Mouse (Mus musculus): ENCODE data around the gene Cdcp2. TPM values are rescaled to one million over a fixed set of nuclear protein-coding genes. Genes with fewer than 3 reads are reported as not detected.

Cdcp2 gene
- polyA plus RNA-seq (2014; fragmentation: Nextera tagmentation; extraction: Ambion mirVana): not detected in 2 replicates

DNA sequence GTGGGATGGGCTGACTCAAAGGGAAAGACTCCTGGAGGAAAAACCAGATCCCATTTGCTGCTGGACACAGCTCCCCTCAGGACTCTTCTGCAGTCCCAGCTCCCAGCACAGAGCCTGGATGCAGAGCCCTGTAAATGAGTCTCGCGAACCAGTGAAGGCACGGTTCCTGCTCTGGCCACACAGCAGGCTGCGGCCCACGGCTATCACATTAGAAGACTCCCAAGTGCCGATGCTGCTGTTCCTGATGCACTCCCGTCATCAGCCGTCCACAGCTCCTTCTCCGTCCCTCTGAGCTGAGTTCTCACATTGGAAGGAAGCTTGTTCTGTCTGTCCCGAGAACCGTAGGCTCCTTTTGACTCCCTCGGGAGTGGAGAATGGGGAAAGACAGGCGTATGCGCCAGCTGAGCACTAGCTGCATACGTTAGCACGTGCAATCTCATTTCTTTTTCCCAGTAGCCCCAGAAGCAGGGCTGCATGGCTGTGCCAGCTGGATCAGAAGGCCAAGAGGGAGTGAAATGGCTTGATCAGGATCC, at the start of gene Cdcp2:
TSS of gene Cdcp2 (plus strand) at position 51 of the 533 bp plus-strand sequence.
- no peaks in the 10 kb centered on the region for H3K27me3 ChIP-seq (replicated peaks; ENCODE audit: control insufficient read depth, insufficient read depth, low read length)
- H3K4me2 ChIP-seq: no peak within 1 kb of the TSS; the same call in 1 of the 2 replicates
- no peaks in the 10 kb centered on the region for H3K36me3 ChIP-seq (ENCODE audit: control insufficient read depth, insufficient read depth, low read length)
- WGBS: 68% methylated on average over 16 of the region's 16 CpGs
- no peaks in the 10 kb centered on the region for H3K9me3 ChIP-seq (ENCODE audit: control insufficient read depth, low read length)
- no peak within 1 kb of the TSS for H3K9ac ChIP-seq (ENCODE audit: low read depth, low read length)
- no peak within 1 kb of the TSS; the same call in 1 of the 2 replicates for H3K27ac ChIP-seq (ENCODE audit: low read depth, low read length)
- DNase-seq (ENCODE audit: low spot score) (no peak), ATAC-seq (replicated peaks; ENCODE audit: low FRiP score) (no peak)
- H3K4me1 ChIP-seq (replicated peaks; ENCODE audit: control insufficient read depth, insufficient read depth, low read length): peaks cover 3% of the 10 kb centered on the region
- H3K4me3 ChIP-seq (ENCODE audit: low read depth, low read length): no peak within 1 kb of the TSS

DNA sequence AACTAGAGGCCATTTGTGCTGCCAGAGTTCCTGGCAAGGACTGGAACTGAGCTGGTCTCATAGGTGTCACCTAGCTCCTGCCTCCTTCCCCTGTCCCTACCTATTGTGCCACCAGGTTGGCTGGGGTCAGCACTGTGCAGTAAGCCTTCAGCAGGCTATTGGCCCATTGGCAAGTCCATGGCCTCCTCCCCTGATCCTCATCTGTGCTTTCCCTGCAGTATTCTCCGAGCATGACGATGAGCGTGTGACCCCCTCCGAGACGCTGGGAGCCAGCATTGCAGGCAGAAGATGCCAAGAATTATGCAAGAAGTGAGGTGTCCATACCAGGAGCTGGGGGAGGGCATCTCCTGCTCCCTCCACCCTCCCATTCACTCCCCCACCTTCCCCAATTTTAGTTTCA, 48.9 kb upstream of the Cdcp2 start:
- Histone ChIP-seq H3K4me3 (ENCODE audit: low read depth, low read length) (no peak overlapping the region), H3K9me3 (ENCODE audit: control insufficient read depth, low read length) (no peaks in the 10 kb centered on the region), H3K4me2 (no peak overlapping the region), H3K27me3 (replicated peaks; ENCODE audit: control insufficient read depth, insufficient read depth, low read length) (no peaks in the 10 kb centered on the region), H3K4me1 (replicated peaks; ENCODE audit: control insufficient read depth, insufficient read depth, low read length) (no peaks in the 10 kb centered on the region), H3K36me3 (ENCODE audit: control insufficient read depth, insufficient read depth, low read length) (peaks cover 18% of the 10 kb centered on the region), H3K9ac (ENCODE audit: low read depth, low read length) (no peak overlapping the region), H3K27ac (ENCODE audit: low read depth, low read length) (no peak overlapping the region)
- DNase-seq (ENCODE audit: low spot score) (no peak), ATAC-seq (replicated peaks; ENCODE audit: low FRiP score) (no peak)
- 91% methylated on average over 5 of the region's 5 CpGs for WGBS

DNA sequence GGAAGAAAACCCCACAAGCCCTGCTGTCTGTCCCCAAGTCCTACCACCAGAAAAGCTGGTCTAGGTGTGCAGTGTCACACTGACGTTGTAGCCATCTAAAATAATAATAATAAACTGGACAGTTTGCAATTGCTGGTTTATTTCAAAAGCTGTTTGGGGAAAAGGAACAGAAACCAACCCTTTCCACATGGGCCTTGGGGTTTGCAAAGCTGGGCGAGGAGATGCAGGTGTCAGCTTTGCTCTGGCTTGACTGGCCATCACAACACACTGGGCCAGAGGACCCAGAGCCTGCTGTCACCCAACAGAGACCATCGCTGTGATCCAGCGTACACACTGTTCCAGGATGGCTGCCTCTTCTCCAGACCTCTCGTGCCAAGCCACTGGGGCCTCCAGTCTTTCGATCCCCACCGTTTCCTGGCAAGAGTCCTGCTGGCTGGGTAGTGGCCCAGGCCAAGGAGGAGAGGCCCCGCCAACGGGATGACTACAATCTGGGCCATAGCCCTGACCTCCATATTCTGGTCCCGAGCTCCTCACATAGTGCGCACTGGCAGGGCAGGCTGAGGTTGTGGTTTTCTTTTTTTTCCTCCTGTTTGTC, 48.0 kb upstream of the Cdcp2 start:
- 92% methylated on average over 11 of the region's 11 CpGs for WGBS
- Histone ChIP-seq H3K27ac (ENCODE audit: low read depth, low read length) (no peak overlapping the region), H3K9me3 (ENCODE audit: control insufficient read depth, low read length) (no peaks in the 10 kb centered on the region), H3K36me3 (ENCODE audit: control insufficient read depth, insufficient read depth, low read length) (peaks cover 14% of the 10 kb centered on the region), H3K27me3 (replicated peaks; ENCODE audit: control insufficient read depth, insufficient read depth, low read length) (no peaks in the 10 kb centered on the region), H3K4me1 (replicated peaks; ENCODE audit: control insufficient read depth, insufficient read depth, low read length) (no peaks in the 10 kb centered on the region), H3K9ac (ENCODE audit: low read depth, low read length) (no peak overlapping the region; the same call in 1 of the 2 replicates), H3K4me2 (no peak overlapping the region), H3K4me3 (ENCODE audit: low read depth, low read length) (no peak overlapping the region)
- ATAC-seq (replicated peaks; ENCODE audit: low FRiP score) (no peak), DNase-seq (ENCODE audit: low spot score) (no peak)

DNA sequence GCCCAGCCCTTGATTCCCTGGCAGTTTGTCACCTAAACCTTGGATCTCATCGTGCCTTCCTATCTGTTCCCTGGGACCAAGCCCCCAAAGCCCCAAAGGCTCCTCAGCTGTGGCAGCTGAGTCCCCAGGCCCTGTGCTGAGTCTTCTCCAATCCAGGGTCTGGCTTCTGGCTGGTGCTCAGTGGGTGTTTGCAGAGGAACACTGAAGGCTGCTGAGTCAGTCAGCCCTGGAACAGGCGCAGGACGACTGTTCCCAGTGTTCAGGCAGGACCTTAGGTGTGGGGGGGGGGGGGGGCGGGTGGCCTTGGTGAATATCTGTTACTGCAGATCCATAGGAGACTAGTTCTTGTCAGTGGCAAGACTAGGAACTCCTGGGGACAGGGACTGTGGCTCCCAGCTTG, 44.8 kb upstream of the Cdcp2 start:
- H3K36me3 ChIP-seq (ENCODE audit: control insufficient read depth, insufficient read depth, low read length): peaks cover 11% of the 10 kb centered on the region
- WGBS: 64% methylated on average over 4 of the region's 4 CpGs
- H3K9ac ChIP-seq (ENCODE audit: low read depth, low read length): no peak overlapping the region
- no peak overlapping the region for H3K27ac ChIP-seq (ENCODE audit: low read depth, low read length)
- ATAC-seq (replicated peaks; ENCODE audit: low FRiP score): no peak
- H3K4me1 ChIP-seq (replicated peaks; ENCODE audit: control insufficient read depth, insufficient read depth, low read length): no peaks in the 10 kb centered on the region
- no peaks in the 10 kb centered on the region for H3K9me3 ChIP-seq (ENCODE audit: control insufficient read depth, low read length)
- H3K4me3 ChIP-seq (ENCODE audit: low read depth, low read length): no peak overlapping the region
- H3K4me2 ChIP-seq: no peak overlapping the region
- H3K27me3 ChIP-seq (replicated peaks; ENCODE audit: control insufficient read depth, insufficient read depth, low read length): no peaks in the 10 kb centered on the region
- DNase-seq (ENCODE audit: low spot score): no peak

DNA sequence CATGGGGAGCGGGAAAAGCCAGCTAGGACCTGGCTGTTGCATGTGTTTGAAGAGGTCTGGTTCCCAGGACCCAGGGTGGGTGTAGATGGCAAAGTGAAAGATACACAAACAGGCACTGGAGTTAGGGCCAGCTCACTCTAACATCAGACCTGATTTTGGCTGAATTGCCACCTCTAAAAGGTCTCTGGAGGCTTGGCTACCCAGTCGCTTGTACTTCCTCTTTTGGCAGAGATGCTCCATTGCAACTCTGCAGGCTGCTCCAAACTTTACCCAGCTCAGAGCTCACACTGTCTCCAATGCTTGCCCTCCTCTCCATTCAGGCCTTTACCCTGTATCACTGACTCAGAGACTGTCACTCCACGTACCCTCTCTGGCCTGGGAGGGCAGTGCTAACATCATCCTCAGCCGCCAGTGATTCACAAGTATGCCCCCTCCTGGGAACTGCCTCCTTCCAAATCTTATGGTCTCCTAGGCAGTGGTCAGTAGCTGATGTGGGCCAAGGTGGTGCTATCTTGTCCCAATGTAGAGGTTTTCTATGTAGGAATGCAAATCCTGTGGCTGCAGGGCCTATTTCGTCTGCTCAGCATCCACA, 43.6 kb upstream of the Cdcp2 start:
- 56% methylated on average over 5 of the region's 5 CpGs for WGBS
- no peak for ATAC-seq (replicated peaks; ENCODE audit: low FRiP score)
- H3K9ac ChIP-seq (ENCODE audit: low read depth, low read length): no peak overlapping the region

DNA sequence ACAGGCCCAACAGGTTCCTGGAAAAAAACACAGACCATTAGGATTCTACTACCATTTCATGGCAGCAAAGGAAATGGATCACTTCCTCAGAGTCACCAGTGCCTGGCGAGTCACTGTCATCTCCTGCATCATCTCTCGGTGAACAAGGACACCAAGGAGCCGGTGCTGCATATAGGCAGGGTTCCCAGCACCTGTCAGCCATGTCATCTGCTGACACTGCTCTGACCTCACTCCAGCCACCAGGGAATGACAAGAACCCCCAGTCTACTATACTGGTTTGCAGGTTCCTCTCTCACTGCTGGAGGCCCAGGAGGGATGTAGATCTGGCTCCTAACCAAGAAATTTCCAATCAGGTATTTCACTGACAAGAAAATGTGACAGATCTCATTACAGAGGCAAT, 40.6 kb upstream of the Cdcp2 start:
- Histone ChIP-seq H3K27ac (ENCODE audit: low read depth, low read length) (no peak overlapping the region), H3K4me1 (replicated peaks; ENCODE audit: control insufficient read depth, insufficient read depth, low read length) (no peaks in the 10 kb centered on the region), H3K9me3 (ENCODE audit: control insufficient read depth, low read length) (no peaks in the 10 kb centered on the region), H3K9ac (ENCODE audit: low read depth, low read length) (no peak overlapping the region), H3K4me3 (ENCODE audit: low read depth, low read length) (no peak overlapping the region), H3K36me3 (ENCODE audit: control insufficient read depth, insufficient read depth, low read length) (peaks cover 23% of the 10 kb centered on the region), H3K4me2 (no peak overlapping the region), H3K27me3 (replicated peaks; ENCODE audit: control insufficient read depth, insufficient read depth, low read length) (no peaks in the 10 kb centered on the region)
- DNase-seq (ENCODE audit: low spot score) (no peak), ATAC-seq (replicated peaks; ENCODE audit: low FRiP score) (no peak)
- 89% methylated on average over 3 of the region's 3 CpGs for WGBS

More for the DNA sequence above, 43.6 kb upstream of the Cdcp2 start:
- no peaks in the 10 kb centered on the region for H3K27me3 ChIP-seq (replicated peaks; ENCODE audit: control insufficient read depth, insufficient read depth, low read length)
- no peaks in the 10 kb centered on the region for H3K4me1 ChIP-seq (replicated peaks; ENCODE audit: control insufficient read depth, insufficient read depth, low read length)
- no peak overlapping the region for H3K4me2 ChIP-seq
- no peak for DNase-seq (ENCODE audit: low spot score)
- H3K27ac ChIP-seq (ENCODE audit: low read depth, low read length): no peak overlapping the region; the same call in 1 of the 2 replicates
- H3K9me3 ChIP-seq (ENCODE audit: control insufficient read depth, low read length): no peaks in the 10 kb centered on the region
- no peak overlapping the region for H3K4me3 ChIP-seq (ENCODE audit: low read depth, low read length)
- H3K36me3 ChIP-seq (ENCODE audit: control insufficient read depth, insufficient read depth, low read length): peaks cover 14% of the 10 kb centered on the region

DNA sequence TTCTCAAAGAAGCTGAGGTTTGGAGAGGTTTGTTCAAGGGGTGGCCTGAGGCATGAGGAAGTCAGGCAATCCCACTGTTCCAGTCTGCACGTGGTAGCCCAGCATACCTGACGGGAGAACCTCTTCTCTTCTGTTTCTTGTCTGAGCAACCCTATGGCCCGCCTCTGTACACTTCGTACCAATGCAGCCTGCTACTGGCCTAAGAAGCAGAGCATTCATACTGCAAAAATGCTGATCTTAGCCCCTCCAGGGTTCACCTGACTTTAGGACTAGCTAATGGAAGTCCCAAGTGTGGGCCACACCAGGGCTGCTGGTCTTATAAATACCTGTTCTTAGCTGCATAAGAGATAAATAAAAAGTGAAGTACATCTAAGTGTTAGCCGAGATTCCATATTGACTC, 38.3 kb upstream of the Cdcp2 start:
- ATAC-seq (replicated peaks; ENCODE audit: low FRiP score) (no peak), DNase-seq (ENCODE audit: low spot score) (no peak)
- Histone ChIP-seq H3K36me3 (ENCODE audit: control insufficient read depth, insufficient read depth, low read length) (peaks cover 34% of the 10 kb centered on the region), H3K9me3 (ENCODE audit: control insufficient read depth, low read length) (no peaks in the 10 kb centered on the region), H3K27ac (ENCODE audit: low read depth, low read length) (no peak overlapping the region), H3K4me1 (replicated peaks; ENCODE audit: control insufficient read depth, insufficient read depth, low read length) (no peaks in the 10 kb centered on the region), H3K9ac (ENCODE audit: low read depth, low read length) (no peak overlapping the region), H3K4me3 (ENCODE audit: low read depth, low read length) (no peak overlapping the region), H3K27me3 (replicated peaks; ENCODE audit: control insufficient read depth, insufficient read depth, low read length) (no peaks in the 10 kb centered on the region), H3K4me2 (no peak overlapping the region)
- WGBS: 82% methylated on average over 5 of the region's 5 CpGs

DNA sequence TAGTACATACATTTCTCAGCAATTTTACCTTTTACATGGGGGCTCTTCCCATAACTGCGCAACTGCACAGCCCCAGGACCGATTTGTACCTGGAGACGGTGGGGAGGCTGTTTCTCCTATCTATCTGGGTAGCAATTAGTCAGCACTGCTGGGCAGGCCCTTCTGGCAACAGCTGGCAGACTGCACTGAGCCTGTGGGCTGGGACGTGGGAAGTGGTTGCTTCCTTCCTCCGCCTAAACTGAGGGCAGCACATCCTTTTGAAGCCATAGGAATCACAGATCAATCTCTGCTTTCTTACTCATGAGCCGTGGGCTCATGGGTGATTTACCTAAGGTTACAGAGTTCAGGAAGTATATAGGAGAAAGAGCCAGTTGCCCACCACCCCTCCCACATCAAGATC, 37.9 kb upstream of the Cdcp2 start:
- no peaks in the 10 kb centered on the region for H3K9me3 ChIP-seq (ENCODE audit: control insufficient read depth, low read length)
- H3K27me3 ChIP-seq (replicated peaks; ENCODE audit: control insufficient read depth, insufficient read depth, low read length): no peaks in the 10 kb centered on the region
- ATAC-seq (replicated peaks; ENCODE audit: low FRiP score) (no peak), DNase-seq (ENCODE audit: low spot score) (no peak)
- no peak overlapping the region for H3K4me3 ChIP-seq (ENCODE audit: low read depth, low read length)
- H3K9ac ChIP-seq (ENCODE audit: low read depth, low read length): no peak overlapping the region
- 77% methylated on average over 6 of the region's 6 CpGs for WGBS
- H3K36me3 ChIP-seq (ENCODE audit: control insufficient read depth, insufficient read depth, low read length): peaks cover 36% of the 10 kb centered on the region
- no peak overlapping the region for H3K27ac ChIP-seq (ENCODE audit: low read depth, low read length)
- H3K4me1 ChIP-seq (replicated peaks; ENCODE audit: control insufficient read depth, insufficient read depth, low read length): no peaks in the 10 kb centered on the region
- H3K4me2 ChIP-seq: no peak overlapping the region

DNA sequence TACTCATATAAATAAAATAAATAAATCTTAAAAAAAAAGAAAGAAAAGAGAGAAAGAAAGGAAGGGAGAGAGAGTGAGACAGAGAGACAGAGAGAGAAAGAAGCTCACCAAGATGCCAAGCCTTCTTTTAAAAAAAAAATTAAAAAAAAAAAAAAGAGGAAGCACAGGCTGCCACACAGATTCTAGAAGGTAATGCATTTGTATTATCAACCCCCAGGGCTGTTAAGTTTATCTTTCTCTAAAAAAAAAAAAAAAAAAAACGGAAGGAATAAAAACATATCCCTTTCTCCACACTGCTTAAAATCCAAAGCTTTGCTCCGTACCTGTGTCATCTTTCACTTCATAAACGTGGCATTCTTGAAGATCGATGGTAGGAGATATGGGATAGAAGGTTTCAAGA, 35.1 kb upstream of the Cdcp2 start:
- 89% methylated on average over 4 of the region's 4 CpGs for WGBS
- Histone ChIP-seq H3K4me3 (ENCODE audit: low read depth, low read length) (no peak overlapping the region), H3K9me3 (ENCODE audit: control insufficient read depth, low read length) (no peaks in the 10 kb centered on the region), H3K4me2 (no peak overlapping the region), H3K9ac (ENCODE audit: low read depth, low read length) (no peak overlapping the region), H3K36me3 (ENCODE audit: control insufficient read depth, insufficient read depth, low read length) (peaks cover 40% of the 10 kb centered on the region), H3K4me1 (replicated peaks; ENCODE audit: control insufficient read depth, insufficient read depth, low read length) (peaks cover 4% of the 10 kb centered on the region), H3K27me3 (replicated peaks; ENCODE audit: control insufficient read depth, insufficient read depth, low read length) (no peaks in the 10 kb centered on the region), H3K27ac (ENCODE audit: low read depth, low read length) (no peak overlapping the region)
- no peak for ATAC-seq (replicated peaks; ENCODE audit: low FRiP score)
- DNase-seq (ENCODE audit: low spot score): no peak
